Mouse (Mus musculus) hindbrain, embryonic 11.5 days (tissue): ENCODE measurements around the gene Gm10037. TPM values are rescaled to one million over a fixed set of nuclear protein-coding genes. Genes with fewer than 3 reads are reported as not detected.
A peak's percentile ranks its signal among the peaks of the same experiment; 100 is the strongest.
"Not testable (repeated sequence)": the region's sequence is repeated elsewhere in the genome, so short reads cannot be mapped to it uniquely, and the experiment has no call there.

Source experiments
- ATAC-seq: fragments of 200-750 bp; cut with Nextera tagmentation; 2 replicates; pipeline ENCODE4 v1.8.0; 2017; ENCODE audit warnings: mild to moderate bottlenecking, moderate TSS enrichment, moderate library complexity; ENCODE audit not compliant: low FRiP score
- DNase-seq: peaks from one replicate; pipeline ENCODE4 v3.0.0-alpha.2; 2015; ENCODE audit warnings: low spot score
- H3K27ac ChIP-seq: fragments of 300-500 bp; sonication (generic); 2 replicates; pipeline ENCODE4 v1.5.1; 2014; ENCODE audit warnings: mild to moderate bottlenecking, low read depth, low read length
- H3K27me3 ChIP-seq: fragments of 300-500 bp; sonication (generic); 2 replicates; pipeline ENCODE4 v1.6.1; 2014; ENCODE audit warnings: mild to moderate bottlenecking, low read length, moderate library complexity, mixed read lengths; ENCODE audit not compliant: control insufficient read depth, insufficient read depth
- H3K36me3 ChIP-seq: fragments of 300-500 bp; sonication (generic); 2 replicates; pipeline ENCODE4 v1.6.1; 2014; ENCODE audit warnings: mild to moderate bottlenecking, low read length, moderate library complexity, mixed read lengths; ENCODE audit not compliant: control insufficient read depth, insufficient read depth
- H3K4me1 ChIP-seq: fragments of 300-500 bp; sonication (generic); replicated peaks from 2 replicates; pipeline ENCODE4 v1.6.1; 2014; ENCODE audit warnings: low read length, mixed read lengths; ENCODE audit not compliant: control insufficient read depth, insufficient read depth
- H3K4me2 ChIP-seq: fragments of 300-500 bp; sonication (generic); replicated peaks from 2 replicates; pipeline ENCODE4 v1.6.1; 2014; ENCODE audit warnings: mild to moderate bottlenecking, low read depth, low read length
- H3K4me3 ChIP-seq: fragments of 300-500 bp; sonication (generic); 2 replicates; pipeline ENCODE4 v1.5.1; 2014; ENCODE audit warnings: low read depth, low read length
- H3K9ac ChIP-seq: fragments of 300-500 bp; sonication (generic); 2 replicates; pipeline ENCODE4 v1.6.1; 2014; ENCODE audit warnings: low read depth, low read length
- H3K9me3 ChIP-seq: fragments of 300-500 bp; sonication (generic); 2 replicates; pipeline ENCODE4 v1.6.1; 2016; ENCODE audit warnings: low read length; ENCODE audit not compliant: control insufficient read depth
- WGBS: fragments of 180-500 bp; shearing (Covaris S2); extraction: QIAGEN DNeasy Blood & Tissue Kit; methylation state at CpG from one replicate; pipeline ENCODE4 v1.1.7; 2014; 5-methylcytosine and 5-hydroxymethylcytosine counted together
- polyA plus RNA-seq: library from polyadenylated mRNA; unstranded; fragments of >200 nt; fragmentation: Nextera tagmentation; extraction: Ambion mirVana; gene quantifications from 2 replicates; pipeline ENCODE4 v1.2.1, GENCODE M21; 2014

Gm10037 gene
- polyA plus RNA-seq, 1 experiment from 2014 or later = 3.3 TPM

GRCm38 (mm10) chr13:67833137-67833536 is 2.2 kb downstream of the Gm10037 start:
- H3K36me3 ChIP-seq, DNase-seq, H3K4me2 ChIP-seq, ATAC-seq, H3K4me1 ChIP-seq, H3K27ac ChIP-seq, H3K9me3 ChIP-seq, H3K9ac ChIP-seq, H3K4me3 ChIP-seq, H3K27me3 ChIP-seq: not testable (repeated sequence)

- Histone ChIP-seq H3K4me3 (peak overlapping the region; percentile 26; the same call in 1 of the 2 replicates), H3K36me3 (no peaks in the 10 kb centered on the region), H3K9ac (peak overlapping the region; percentile 56), H3K9me3 (no peaks in the 10 kb centered on the region), H3K27ac (no peak overlapping the region), H3K4me2 (peak overlapping the region; percentile 43), H3K4me1 (no peaks in the 10 kb centered on the region), H3K27me3 (no peaks in the 10 kb centered on the region)
- DNase-seq (no peak), ATAC-seq (no peak)
- 45% methylated on average over 6 of the region's 6 CpGs for WGBS
Measured at GRCm38 (mm10) chr13:67843775-67844118, 12.8 kb downstream of the Gm10037 start.

- DNase-seq (peak; percentile 77), ATAC-seq (peak; percentile 82)
- Histone ChIP-seq H3K4me2 (peak overlapping the region; percentile 43), H3K4me1 (no peaks in the 10 kb centered on the region), H3K27ac (no peak overlapping the region), H3K27me3 (no peaks in the 10 kb centered on the region), H3K9ac (peak overlapping the region; percentile 56), H3K36me3 (no peaks in the 10 kb centered on the region), H3K4me3 (peak overlapping the region; percentile 26), H3K9me3 (no peaks in the 10 kb centered on the region)
- WGBS = 2% methylated on average over 13 of the region's 19 CpGs
Measured at GRCm38 (mm10) chr13:67844119-67844852, 13.4 kb downstream of the Gm10037 start.

GRCm38 (mm10) chr13:67844853-67845194 is 13.9 kb downstream of the Gm10037 start:
- Histone ChIP-seq H3K4me2 (peak overlapping the region; percentile 43), H3K36me3 (no peaks in the 10 kb centered on the region), H3K4me1 (no peaks in the 10 kb centered on the region), H3K9ac (no peak overlapping the region), H3K4me3 (peak overlapping the region; percentile 26), H3K27me3 (no peaks in the 10 kb centered on the region), H3K9me3 (no peaks in the 10 kb centered on the region), H3K27ac (no peak overlapping the region)
- DNase-seq = no peak
- WGBS = 21% methylated on average over 8 of the region's 8 CpGs
- peak; percentile 65; the same call in 1 of the 2 replicates for ATAC-seq

- H3K4me2 ChIP-seq = no peak overlapping the region
- no peak overlapping the region for H3K4me3 ChIP-seq
- no peaks in the 10 kb centered on the region for H3K36me3 ChIP-seq
- no peaks in the 10 kb centered on the region for H3K4me1 ChIP-seq
- no peak overlapping the region for H3K9ac ChIP-seq
- 86% methylated on average over 3 of the region's 3 CpGs for WGBS
- no peak for DNase-seq
- no peak overlapping the region for H3K27ac ChIP-seq
- H3K9me3 ChIP-seq = no peaks in the 10 kb centered on the region
- no peaks in the 10 kb centered on the region for H3K27me3 ChIP-seq
- no peak for ATAC-seq
Measured at GRCm38 (mm10) chr13:67850361-67850760, 19.5 kb downstream of the Gm10037 start.

- Histone ChIP-seq H3K27ac (no peak overlapping the region), H3K27me3 (no peaks in the 10 kb centered on the region), H3K4me1 (no peaks in the 10 kb centered on the region), H3K4me3 (no peak overlapping the region), H3K36me3 (no peaks in the 10 kb centered on the region), H3K9ac (no peak overlapping the region), H3K4me2 (no peak overlapping the region), H3K9me3 (no peaks in the 10 kb centered on the region)
- 77% methylated on average over 6 of the region's 6 CpGs for WGBS
- no peak for ATAC-seq
- DNase-seq = no peak
Measured at GRCm38 (mm10) chr13:67853130-67853529, 22.2 kb downstream of the Gm10037 start.

- Histone ChIP-seq H3K4me1 (no peaks in the 10 kb centered on the region), H3K9me3 (no peaks in the 10 kb centered on the region), H3K36me3 (no peaks in the 10 kb centered on the region), H3K9ac (no peak overlapping the region), H3K27me3 (no peaks in the 10 kb centered on the region), H3K4me2 (no peak overlapping the region), H3K27ac (no peak overlapping the region), H3K4me3 (no peak overlapping the region)
- ATAC-seq (no peak), DNase-seq (no peak)
- 88% methylated on average over 2 of the region's 2 CpGs for WGBS
Measured at GRCm38 (mm10) chr13:67853983-67854382, 23.1 kb downstream of the Gm10037 start.

- H3K27ac ChIP-seq = no peak overlapping the region
- no peak overlapping the region for H3K9ac ChIP-seq
- H3K36me3 ChIP-seq = no peaks in the 10 kb centered on the region
- no peak for ATAC-seq
- H3K4me1 ChIP-seq = no peaks in the 10 kb centered on the region
- no peak for DNase-seq
- 22% methylated on average over 1 of the region's 1 CpGs for WGBS
- H3K9me3 ChIP-seq = no peaks in the 10 kb centered on the region
- no peak overlapping the region for H3K4me2 ChIP-seq
- no peak overlapping the region for H3K4me3 ChIP-seq
- H3K27me3 ChIP-seq = no peaks in the 10 kb centered on the region
Measured at GRCm38 (mm10) chr13:67857317-67857716, 26.4 kb downstream of the Gm10037 start.

GRCm38 (mm10) chr13:67862508-67862907 is 31.6 kb downstream of the Gm10037 start:
- H3K27ac ChIP-seq = no peak overlapping the region
- WGBS = 85% methylated on average over 9 of the region's 9 CpGs
- ATAC-seq = no peak
- H3K9ac ChIP-seq = no peak overlapping the region
- H3K36me3 ChIP-seq = no peaks in the 10 kb centered on the region
- no peaks in the 10 kb centered on the region for H3K9me3 ChIP-seq
- no peaks in the 10 kb centered on the region for H3K27me3 ChIP-seq
- H3K4me1 ChIP-seq = no peaks in the 10 kb centered on the region
- no peak overlapping the region for H3K4me3 ChIP-seq
- no peak for DNase-seq
- no peak overlapping the region for H3K4me2 ChIP-seq
